Mouse (Mus musculus): ENCODE data around the gene Scg3. TPM values are rescaled to one million over a fixed set of nuclear protein-coding genes. Genes with fewer than 3 reads are reported as not detected.

The Scg3 gene
- polyA plus RNA-seq, 1 experiment from 2014 or later: 4.1 TPM

DNA sequence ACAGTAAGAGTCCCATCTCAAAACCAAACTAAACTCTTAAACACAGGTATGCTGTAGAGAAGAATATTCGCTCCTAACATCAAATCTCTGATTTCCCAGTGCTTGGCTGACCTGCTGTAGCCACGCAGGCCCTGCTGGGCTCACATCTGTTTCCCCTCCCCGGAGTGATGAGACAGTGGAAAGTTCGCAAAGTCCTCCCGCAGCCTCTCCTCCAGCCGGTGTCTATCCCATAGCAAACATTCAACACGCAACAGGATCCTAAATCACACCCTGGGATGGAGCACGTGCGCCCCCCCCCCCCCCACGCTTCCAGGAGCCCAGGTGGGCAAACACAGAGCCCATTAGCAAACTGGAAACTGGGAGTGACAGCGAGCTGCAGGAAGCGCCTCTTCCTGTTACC lies 82.3 kb downstream of the Scg3 start:
- H3K4me1 ChIP-seq: peaks cover 9% of the 10 kb centered on the region; the same call in 1 of the 2 replicates
- no peak overlapping the region for H3K4me3 ChIP-seq (replicated peaks)
- H3K27ac ChIP-seq (replicated peaks): 0 out of 2 replicates have a peak overlapping the region, but pooled peaks have one; percentile 24
- no peaks in the 10 kb centered on the region for H3K36me3 ChIP-seq
- H3K27me3 ChIP-seq: no peaks in the 10 kb centered on the region
- H3K9me3 ChIP-seq (replicated peaks): no peaks in the 10 kb centered on the region
- WGBS: 36% methylated on average over 12 of the region's 12 CpGs
- no peak for ATAC-seq (ENCODE audit: insufficient number of reproducible peaks, low FRiP score, low TSS enrichment, low read depth)
- no peak overlapping the region for H3K4me2 ChIP-seq (replicated peaks)
- H3K9ac ChIP-seq: no peak overlapping the region

DNA sequence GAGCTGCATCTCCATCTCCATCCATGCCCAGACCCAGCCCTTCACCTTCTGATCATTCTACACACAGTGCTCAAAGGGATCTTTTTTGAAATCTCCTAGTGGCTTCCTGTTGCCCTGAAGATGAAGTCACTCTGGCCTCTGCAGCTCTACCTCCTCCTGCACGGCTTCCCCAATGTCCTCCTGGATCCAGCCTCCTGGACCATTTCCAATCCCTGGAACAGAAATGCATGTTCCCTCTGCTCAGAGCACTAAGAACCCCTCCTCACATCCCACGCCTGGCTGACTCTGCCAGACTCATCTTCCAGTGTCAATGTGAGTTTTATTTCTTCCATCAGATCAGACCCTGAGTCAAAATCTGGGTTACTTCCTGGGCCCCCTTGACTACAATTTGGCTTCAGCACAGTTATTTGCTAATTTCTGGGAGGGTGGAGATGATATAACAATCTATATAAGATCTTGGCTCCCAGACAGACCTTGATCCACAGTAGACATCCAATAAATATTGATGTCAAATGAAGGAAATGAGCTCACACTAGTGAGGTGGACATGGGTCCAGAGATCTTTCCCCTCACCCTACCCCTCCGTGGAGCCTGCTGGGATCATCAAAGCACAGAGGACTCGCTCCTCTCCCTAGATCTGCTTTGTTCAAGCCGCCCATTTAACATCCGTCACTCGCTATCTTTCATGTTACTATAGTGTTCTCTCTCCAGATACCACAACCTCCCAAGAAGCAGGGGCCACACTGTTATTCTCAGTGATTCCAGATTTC lies 83.5 kb downstream of the Scg3 start:
- Histone ChIP-seq H3K27me3 (no peaks in the 10 kb centered on the region), H3K9ac (no peak overlapping the region), H3K4me3 (replicated peaks) (no peak overlapping the region), H3K4me2 (replicated peaks) (no peak overlapping the region), H3K27ac (replicated peaks) (no peak overlapping the region), H3K36me3 (no peaks in the 10 kb centered on the region), H3K9me3 (replicated peaks) (no peaks in the 10 kb centered on the region), H3K4me1 (peaks cover 9% of the 10 kb centered on the region; the same call in 1 of the 2 replicates)
- ATAC-seq (ENCODE audit: insufficient number of reproducible peaks, low FRiP score, low TSS enrichment, low read depth): no peak
- WGBS: 75% methylated on average over 7 of the region's 7 CpGs

DNA sequence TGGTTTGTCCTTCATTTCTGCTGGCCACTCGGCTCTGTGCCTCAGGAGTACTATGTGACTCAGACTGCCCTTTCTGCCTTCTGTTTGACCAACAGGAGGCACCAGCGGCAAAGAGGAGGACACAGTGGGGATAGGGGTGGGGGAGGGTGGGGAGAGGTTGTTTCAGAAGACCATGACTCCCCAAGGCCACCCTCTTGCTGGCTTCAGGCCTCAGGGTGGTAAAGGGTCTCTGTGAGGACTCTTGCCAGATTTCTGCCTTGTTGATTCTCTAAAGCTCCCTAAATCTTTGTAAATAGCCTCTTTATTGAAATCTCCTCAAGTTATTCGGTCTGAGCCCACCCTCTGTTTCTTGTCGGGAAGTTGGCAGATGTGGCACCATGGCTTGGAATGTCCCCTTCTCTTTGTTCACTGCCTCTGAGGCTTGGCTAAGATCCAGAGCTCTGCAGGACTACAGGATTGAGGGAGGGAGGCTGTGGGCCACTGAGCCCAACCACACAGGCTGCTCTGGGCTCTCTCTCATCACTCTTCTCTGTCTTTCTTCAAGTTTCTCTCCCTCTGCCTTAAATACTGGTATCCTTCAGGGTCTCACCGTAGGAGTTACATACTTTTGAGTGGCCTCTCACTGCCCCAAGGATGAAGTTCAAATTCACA lies 84.5 kb downstream of the Scg3 start:
- ATAC-seq (ENCODE audit: insufficient number of reproducible peaks, low FRiP score, low TSS enrichment, low read depth): peak; percentile 49; the same call in 1 of the 2 replicates
- H3K4me3 ChIP-seq (replicated peaks): no peak overlapping the region
- no peaks in the 10 kb centered on the region for H3K9me3 ChIP-seq (replicated peaks)
- no peaks in the 10 kb centered on the region for H3K36me3 ChIP-seq
- H3K4me2 ChIP-seq (replicated peaks): no peak overlapping the region
- no peak overlapping the region for H3K27ac ChIP-seq (replicated peaks)
- WGBS: 48% methylated on average over 5 of the region's 5 CpGs
- H3K27me3 ChIP-seq: no peaks in the 10 kb centered on the region
- H3K4me1 ChIP-seq: peaks cover 9% of the 10 kb centered on the region; the same call in 1 of the 2 replicates
- no peak overlapping the region for H3K9ac ChIP-seq

DNA sequence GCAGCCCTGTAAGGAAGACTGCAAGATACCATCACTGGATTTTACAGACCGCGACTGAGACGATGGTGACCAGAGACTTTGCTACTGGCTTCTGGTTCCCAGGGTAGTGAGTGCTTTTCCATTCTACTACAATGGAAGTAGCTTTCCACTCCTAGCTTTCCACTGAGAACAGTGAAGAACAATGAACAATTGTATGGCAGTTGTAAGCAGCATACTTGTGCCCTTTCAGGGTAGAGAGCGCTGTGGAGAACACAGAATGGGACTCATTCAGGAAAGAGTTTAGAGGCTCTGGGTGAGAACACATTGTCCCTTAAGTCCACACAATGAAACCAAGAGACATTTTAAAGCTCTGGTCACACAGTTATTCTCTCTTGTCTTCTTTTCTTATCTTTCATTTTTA lies 86.3 kb downstream of the Scg3 start:
- Histone ChIP-seq H3K4me1 (peaks cover 9% of the 10 kb centered on the region; the same call in 1 of the 2 replicates), H3K9me3 (replicated peaks) (no peaks in the 10 kb centered on the region), H3K27ac (replicated peaks) (no peak overlapping the region), H3K9ac (no peak overlapping the region), H3K4me2 (replicated peaks) (no peak overlapping the region), H3K36me3 (no peaks in the 10 kb centered on the region), H3K27me3 (no peaks in the 10 kb centered on the region), H3K4me3 (replicated peaks) (no peak overlapping the region)
- WGBS: 68% methylated on average over 4 of the region's 4 CpGs
- ATAC-seq (ENCODE audit: insufficient number of reproducible peaks, low FRiP score, low TSS enrichment, low read depth): no peak

DNA sequence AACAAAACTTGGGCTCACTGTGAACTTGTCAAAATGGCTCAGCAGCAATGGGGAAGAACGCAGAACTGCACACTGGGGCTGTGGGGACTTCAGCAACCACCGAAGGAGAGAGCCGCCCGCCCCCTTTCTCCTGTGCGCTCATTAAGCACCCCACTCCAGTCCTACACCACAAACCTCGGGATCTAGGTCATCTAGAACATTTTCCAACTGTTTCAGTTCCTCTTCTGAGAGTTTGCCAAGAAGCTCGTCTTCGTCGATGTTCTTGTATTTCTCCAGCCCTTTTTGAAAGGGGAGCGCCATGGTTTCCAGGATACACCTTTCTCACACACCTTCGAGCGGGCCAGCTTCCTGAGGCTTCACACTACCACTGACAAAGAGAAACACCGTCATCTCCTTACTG lies 86.8 kb downstream of the Scg3 start:
- Histone ChIP-seq H3K36me3 (no peaks in the 10 kb centered on the region), H3K9ac (no peak overlapping the region), H3K27me3 (no peaks in the 10 kb centered on the region), H3K4me3 (replicated peaks) (no peak overlapping the region), H3K27ac (replicated peaks) (no peak overlapping the region), H3K4me1 (peaks cover 9% of the 10 kb centered on the region; the same call in 1 of the 2 replicates), H3K4me2 (replicated peaks) (no peak overlapping the region), H3K9me3 (replicated peaks) (no peaks in the 10 kb centered on the region)
- ATAC-seq (ENCODE audit: insufficient number of reproducible peaks, low FRiP score, low TSS enrichment, low read depth): no peak
- WGBS: 86% methylated on average over 13 of the region's 13 CpGs

DNA sequence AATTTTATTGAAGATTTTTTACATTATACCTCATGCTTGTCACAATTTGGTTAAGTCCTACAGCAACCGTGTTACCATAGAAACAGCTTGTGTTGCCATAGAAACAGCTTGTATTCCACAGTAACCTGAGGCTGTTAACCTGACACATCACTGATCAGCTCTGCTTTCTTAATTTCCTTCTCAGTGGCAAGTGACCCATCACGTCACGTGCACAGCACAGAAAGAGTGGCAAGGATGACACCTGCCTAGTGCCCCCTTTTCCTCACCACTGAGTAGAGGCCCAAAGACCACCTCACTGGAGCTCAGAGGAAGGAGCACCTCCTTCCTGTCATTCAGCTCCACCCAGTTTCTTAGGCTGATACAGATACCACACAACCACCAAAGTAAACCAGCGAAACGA lies 90.4 kb downstream of the Scg3 start:
- ATAC-seq (ENCODE audit: insufficient number of reproducible peaks, low FRiP score, low TSS enrichment, low read depth): no peak
- Histone ChIP-seq H3K27me3 (no peaks in the 10 kb centered on the region), H3K27ac (replicated peaks) (no peak overlapping the region), H3K4me2 (replicated peaks) (no peak overlapping the region), H3K9me3 (replicated peaks) (no peaks in the 10 kb centered on the region), H3K4me3 (replicated peaks) (no peak overlapping the region), H3K36me3 (no peaks in the 10 kb centered on the region; the same call in 1 of the 2 replicates), H3K9ac (no peak overlapping the region), H3K4me1 (no peaks in the 10 kb centered on the region)
- 69% methylated on average over 5 of the region's 5 CpGs for WGBS

Other genes with a start within 250 kb of the Scg3 start
- gene Leo1, start 242.5 kb downstream of the Scg3 start, polyA plus RNA-seq (2015; fragmentation: Nextera tagmentation; extraction: Ambion mirVana): 40.1 and 41.5 TPM in 2 replicates
- gene Tmod3, start 124.4 kb downstream of the Scg3 start, polyA plus RNA-seq (2015; fragmentation: Nextera tagmentation; extraction: Ambion mirVana): 131 and 144 TPM in 2 replicates
- 21.8 and 23.7 TPM in 2 replicates for gene Tmod2, start 72.7 kb downstream of the Scg3 start, polyA plus RNA-seq (2015; fragmentation: Nextera tagmentation; extraction: Ambion mirVana)
- gene Lysmd2, start 58.3 kb downstream of the Scg3 start, polyA plus RNA-seq (2015; fragmentation: Nextera tagmentation; extraction: Ambion mirVana): 49.2 TPM in 2 replicates
- gene Bmp5, start 91.3 kb upstream of the Scg3 start, polyA plus RNA-seq (2015; fragmentation: Nextera tagmentation; extraction: Ambion mirVana): 7.3 and 9.4 TPM in 2 replicates